Mouse (Mus musculus): Measurements from ENCODE around the gene Cplx3.

The Cplx3 gene

GRCm38 (mm10) chr9:57602098-57602497 lies 4.0 kb downstream of the Cplx3 start:
- no peak for DNase-seq (ENCODE audit: inconsistent age in 2 of 2, low spot score in 1 of 2)

GRCm38 (mm10) chr9:57601353-57601706 lies 4.8 kb downstream of the Cplx3 start:
- DNase-seq (ENCODE audit: inconsistent age in 2 of 2, low spot score in 1 of 2), result no peak

GRCm38 (mm10) chr9:57600620-57601352 lies 5.3 kb downstream of the Cplx3 start:
- DNase-seq (ENCODE audit: inconsistent age in 2 of 2, low spot score in 1 of 2), result no peak

- no peak for DNase-seq (ENCODE audit: inconsistent age in 2 of 2, low spot score in 1 of 2)
These were observed 7.1 kb downstream of the Cplx3 start for GRCm38 (mm10) chr9:57598851-57599563.

- no peak for DNase-seq (ENCODE audit: inconsistent age in 2 of 2, low spot score in 1 of 2)
These were observed 8.1 kb downstream of the Cplx3 start for GRCm38 (mm10) chr9:57597929-57598382.

GRCm38 (mm10) chr9:57597265-57597664 lies 8.8 kb downstream of the Cplx3 start:
- DNase-seq (ENCODE audit: inconsistent age in 2 of 2, low spot score in 1 of 2), result no peak

- no peak for DNase-seq (ENCODE audit: inconsistent age in 2 of 2, low spot score in 1 of 2)
These were observed 11.9 kb downstream of the Cplx3 start for GRCm38 (mm10) chr9:57594174-57594509.

GRCm38 (mm10) chr9:57593454-57594173 lies 12.5 kb downstream of the Cplx3 start:
- no peak for DNase-seq (ENCODE audit: inconsistent age in 2 of 2, low spot score in 1 of 2)

GRCm38 (mm10) chr9:57590726-57591125 lies 15.4 kb downstream of the Cplx3 start:
- DNase-seq (ENCODE audit: inconsistent age in 2 of 2, low spot score in 1 of 2), result no peak

GRCm38 (mm10) chr9:57589224-57590126 lies 16.6 kb downstream of the Cplx3 start, which contains the start of gene Ulk3:
Gene Ulk3 (plus strand): TSS chr9:57589452.
- DNase-seq (ENCODE audit: inconsistent age in 2 of 2, low spot score in 1 of 2), result peak; percentile 88 to 95

- DNase-seq (ENCODE audit: inconsistent age in 2 of 2, low spot score in 1 of 2), result no peak
These were observed 21.1 kb downstream of the Cplx3 start for GRCm38 (mm10) chr9:57584991-57585390.

GRCm38 (mm10) chr9:57577144-57577849 lies 28.8 kb downstream of the Cplx3 start:
- no peak for DNase-seq (ENCODE audit: inconsistent age in 2 of 2, low spot score in 1 of 2)

- DNase-seq (ENCODE audit: inconsistent age in 2 of 2, low spot score in 1 of 2), result no peak
These were observed 30.5 kb downstream of the Cplx3 start for GRCm38 (mm10) chr9:57575577-57575976.

- no peak for DNase-seq (ENCODE audit: inconsistent age in 2 of 2, low spot score in 1 of 2)
These were observed 31.7 kb downstream of the Cplx3 start for GRCm38 (mm10) chr9:57574397-57574796.

- no peak for DNase-seq (ENCODE audit: inconsistent age in 2 of 2, low spot score in 1 of 2)
These were observed 37.6 kb downstream of the Cplx3 start for GRCm38 (mm10) chr9:57568500-57568899.

GRCm38 (mm10) chr9:57566846-57567245 lies 39.2 kb downstream of the Cplx3 start:
- DNase-seq (ENCODE audit: inconsistent age in 2 of 2, low spot score in 1 of 2), result no peak

- DNase-seq (ENCODE audit: inconsistent age in 2 of 2, low spot score in 1 of 2), result peak in 1 of 2 experiments; percentile 58
These were observed 40.3 kb downstream of the Cplx3 start for GRCm38 (mm10) chr9:57565741-57566221.

- DNase-seq (ENCODE audit: inconsistent age in 2 of 2, low spot score in 1 of 2), result no peak
These were observed 41.5 kb downstream of the Cplx3 start for GRCm38 (mm10) chr9:57564609-57565008.

GRCm38 (mm10) chr9:57562896-57563372 lies 43.1 kb downstream of the Cplx3 start:
- DNase-seq (ENCODE audit: inconsistent age in 2 of 2, low spot score in 1 of 2), result peak; percentile 26 to 63

- DNase-seq (ENCODE audit: inconsistent age in 2 of 2, low spot score in 1 of 2), result peak; percentile 15 to 40
These were observed 44.4 kb downstream of the Cplx3 start for GRCm38 (mm10) chr9:57561711-57562099.
